Mouse (Mus musculus): ENCODE measurements around the gene Foxj3. TPM values are rescaled to one million over a fixed set of nuclear protein-coding genes. Genes with fewer than 3 reads are reported as not detected.

Gene Foxj3
- polyA plus RNA-seq, 1 experiment from 2014 or later: 30.7 TPM

GRCm38 (mm10) chr4:119637176-119637845 is 100.5 kb downstream of the Foxj3 start, which contains the start of gene Guca2a:
Gene Guca2a (plus strand): TSS chr4:119637704.
- ATAC-seq (ENCODE audit: low read depth): no peak
- H3K27me3 ChIP-seq (ENCODE audit: control insufficient read depth, insufficient read depth, low read length): no peaks in the 10 kb centered on the region
- H3K36me3 ChIP-seq (ENCODE audit: control insufficient read depth, insufficient read depth, low read length): no peaks in the 10 kb centered on the region
- H3K9ac ChIP-seq (replicated peaks; ENCODE audit: low read depth, low read length): no peak within 1 kb of the TSS
- peaks cover 3% of the 10 kb centered on the region; the same call in 1 of the 2 replicates for H3K4me1 ChIP-seq (ENCODE audit: control insufficient read depth, insufficient read depth, low read length)
- WGBS: 80% methylated on average over 4 of the region's 4 CpGs
- H3K27ac ChIP-seq (ENCODE audit: low read depth, low read length): no peak within 1 kb of the TSS
- no peak within 1 kb of the TSS for H3K4me2 ChIP-seq (ENCODE audit: low read depth, low read length)
- no peaks in the 10 kb centered on the region for H3K9me3 ChIP-seq (ENCODE audit: control insufficient read depth, low read length)
- H3K4me3 ChIP-seq (ENCODE audit: low read depth, low read length): no peak within 1 kb of the TSS

- Histone ChIP-seq H3K9ac (replicated peaks; ENCODE audit: low read depth, low read length) (no peak overlapping the region), H3K27ac (ENCODE audit: low read depth, low read length) (no peak overlapping the region), H3K36me3 (ENCODE audit: control insufficient read depth, insufficient read depth, low read length) (no peaks in the 10 kb centered on the region), H3K4me3 (ENCODE audit: low read depth, low read length) (no peak overlapping the region), H3K4me1 (ENCODE audit: control insufficient read depth, insufficient read depth, low read length) (peaks cover 3% of the 10 kb centered on the region; the same call in 1 of the 2 replicates), H3K4me2 (ENCODE audit: low read depth, low read length) (no peak overlapping the region), H3K27me3 (ENCODE audit: control insufficient read depth, insufficient read depth, low read length) (no peaks in the 10 kb centered on the region), H3K9me3 (ENCODE audit: control insufficient read depth, low read length) (no peaks in the 10 kb centered on the region)
- WGBS: 82% methylated on average over 6 of the region's 6 CpGs
- no peak for ATAC-seq (ENCODE audit: low read depth)
Observed at GRCm38 (mm10) chr4:119637946-119638345, 101.1 kb downstream of the Foxj3 start.

- 68% methylated on average over 11 of the region's 11 CpGs for WGBS
- H3K36me3 ChIP-seq (ENCODE audit: control insufficient read depth, insufficient read depth, low read length): no peaks in the 10 kb centered on the region
Observed at GRCm38 (mm10) chr4:119638656-119639055, 101.9 kb downstream of the Foxj3 start.

GRCm38 (mm10) chr4:119642666-119643065 is 105.9 kb downstream of the Foxj3 start:
- no peak overlapping the region for H3K4me2 ChIP-seq (ENCODE audit: low read depth, low read length)
- 89% methylated on average over 4 of the region's 4 CpGs for WGBS
- no peaks in the 10 kb centered on the region for H3K27me3 ChIP-seq (ENCODE audit: control insufficient read depth, insufficient read depth, low read length)
- no peak overlapping the region for H3K9ac ChIP-seq (replicated peaks; ENCODE audit: low read depth, low read length)
- no peaks in the 10 kb centered on the region for H3K36me3 ChIP-seq (ENCODE audit: control insufficient read depth, insufficient read depth, low read length)
- no peak for ATAC-seq (ENCODE audit: low read depth)
- no peaks in the 10 kb centered on the region for H3K9me3 ChIP-seq (ENCODE audit: control insufficient read depth, low read length)
- no peaks in the 10 kb centered on the region for H3K4me1 ChIP-seq (ENCODE audit: control insufficient read depth, insufficient read depth, low read length)
- H3K4me3 ChIP-seq (ENCODE audit: low read depth, low read length): no peak overlapping the region
- no peak overlapping the region for H3K27ac ChIP-seq (ENCODE audit: low read depth, low read length)

More at GRCm38 (mm10) chr4:119638656-119639055, 101.9 kb downstream of the Foxj3 start:
- Histone ChIP-seq H3K4me2 (ENCODE audit: low read depth, low read length) (no peak overlapping the region), H3K9ac (replicated peaks; ENCODE audit: low read depth, low read length) (no peak overlapping the region), H3K27me3 (ENCODE audit: control insufficient read depth, insufficient read depth, low read length) (no peaks in the 10 kb centered on the region), H3K27ac (ENCODE audit: low read depth, low read length) (no peak overlapping the region), H3K4me1 (ENCODE audit: control insufficient read depth, insufficient read depth, low read length) (no peaks in the 10 kb centered on the region; the same call in 1 of the 2 replicates), H3K4me3 (ENCODE audit: low read depth, low read length) (no peak overlapping the region), H3K9me3 (ENCODE audit: control insufficient read depth, low read length) (no peaks in the 10 kb centered on the region)
- no peak for ATAC-seq (ENCODE audit: low read depth)

DNA sequence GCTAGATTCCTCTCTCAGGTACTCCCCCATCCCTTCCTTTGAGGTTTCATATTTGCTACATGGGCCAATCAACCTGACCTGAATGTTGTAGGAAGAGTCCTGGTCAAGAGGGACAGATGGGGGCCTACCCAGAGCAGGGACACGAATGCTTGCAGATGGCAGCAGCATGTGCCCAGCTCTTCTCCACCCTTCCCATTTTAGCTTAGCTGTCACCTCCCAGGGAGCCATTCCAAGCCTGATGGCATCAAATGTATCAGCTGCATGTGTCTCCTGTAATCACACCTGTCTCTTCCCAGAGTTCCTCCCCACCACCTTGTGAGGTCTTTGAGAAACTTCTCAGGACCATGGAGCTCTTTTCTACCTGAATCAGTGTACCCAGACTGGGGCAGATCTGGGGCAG is 120.2 kb downstream of the Foxj3 start:
- H3K36me3 ChIP-seq (ENCODE audit: control insufficient read depth, insufficient read depth, low read length): no peaks in the 10 kb centered on the region
- H3K4me3 ChIP-seq (ENCODE audit: low read depth, low read length): no peak overlapping the region
- H3K27me3 ChIP-seq (ENCODE audit: control insufficient read depth, insufficient read depth, low read length): no peaks in the 10 kb centered on the region
- no peak overlapping the region for H3K27ac ChIP-seq (ENCODE audit: low read depth, low read length)
- H3K9ac ChIP-seq (replicated peaks; ENCODE audit: low read depth, low read length): no peak overlapping the region
- WGBS: 89% methylated on average over 1 of the region's 1 CpGs
- no peaks in the 10 kb centered on the region for H3K9me3 ChIP-seq (ENCODE audit: control insufficient read depth, low read length)
- no peak for ATAC-seq (ENCODE audit: low read depth)
- no peak overlapping the region for H3K4me2 ChIP-seq (ENCODE audit: low read depth, low read length)
- H3K4me1 ChIP-seq (ENCODE audit: control insufficient read depth, insufficient read depth, low read length): no peaks in the 10 kb centered on the region

DNA sequence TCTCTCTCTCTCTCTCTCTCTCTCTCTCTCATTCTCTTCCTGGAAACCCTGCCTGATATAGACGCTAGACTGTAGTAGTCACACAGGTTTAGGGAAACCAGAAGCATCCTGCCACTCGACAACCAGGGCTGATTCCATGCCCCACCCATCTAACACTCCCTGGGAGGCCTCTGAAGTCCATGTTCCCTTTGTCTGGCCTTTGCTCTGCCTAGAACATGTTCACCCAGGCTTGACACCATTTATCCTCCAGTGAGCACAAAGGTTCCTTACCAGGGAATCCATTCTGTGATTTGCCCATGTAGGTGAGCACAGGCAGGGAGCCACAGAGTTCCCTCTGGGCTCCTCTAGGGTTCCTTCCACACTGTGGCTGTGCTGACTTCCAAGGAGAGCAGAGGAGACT is 121.4 kb downstream of the Foxj3 start:
- no peak overlapping the region for H3K4me3 ChIP-seq (ENCODE audit: low read depth, low read length)
- no peaks in the 10 kb centered on the region for H3K4me1 ChIP-seq (ENCODE audit: control insufficient read depth, insufficient read depth, low read length)
- H3K9ac ChIP-seq (replicated peaks; ENCODE audit: low read depth, low read length): no peak overlapping the region
- no peaks in the 10 kb centered on the region for H3K27me3 ChIP-seq (ENCODE audit: control insufficient read depth, insufficient read depth, low read length)
- no peak for ATAC-seq (ENCODE audit: low read depth)
- H3K27ac ChIP-seq (ENCODE audit: low read depth, low read length): no peak overlapping the region
- H3K36me3 ChIP-seq (ENCODE audit: control insufficient read depth, insufficient read depth, low read length): no peaks in the 10 kb centered on the region
- H3K9me3 ChIP-seq (ENCODE audit: control insufficient read depth, low read length): no peaks in the 10 kb centered on the region
- H3K4me2 ChIP-seq (ENCODE audit: low read depth, low read length): no peak overlapping the region
- 60% methylated on average over 2 of the region's 2 CpGs for WGBS

DNA sequence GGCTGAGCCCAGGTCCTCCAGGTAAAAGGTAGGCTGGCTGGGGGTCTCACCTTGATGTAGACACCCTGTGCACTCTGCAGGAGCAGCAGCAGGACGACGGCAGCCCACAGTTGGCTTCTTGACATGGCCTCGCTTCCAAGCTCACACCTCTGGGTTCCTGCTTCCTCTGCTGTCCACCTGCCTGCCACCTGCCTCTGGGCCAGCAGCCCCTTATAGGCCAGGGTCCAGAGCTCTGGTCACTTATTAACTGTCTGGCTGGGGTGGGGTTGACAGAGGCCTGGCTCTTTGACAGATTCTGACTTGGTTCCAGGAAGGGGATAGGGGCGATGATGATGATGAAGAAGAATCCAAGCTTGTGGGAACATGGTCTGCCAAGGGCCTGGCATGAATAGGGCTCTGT is 121.9 kb downstream of the Foxj3 start, which contains the start of gene Guca2b:
Guca2b (minus strand) TSS at position 224 of the 400 bp plus-strand sequence.
- Histone ChIP-seq H3K4me1 (ENCODE audit: control insufficient read depth, insufficient read depth, low read length) (no peaks in the 10 kb centered on the region), H3K27ac (ENCODE audit: low read depth, low read length) (no peak within 1 kb of the TSS), H3K4me2 (ENCODE audit: low read depth, low read length) (no peak within 1 kb of the TSS), H3K36me3 (ENCODE audit: control insufficient read depth, insufficient read depth, low read length) (no peaks in the 10 kb centered on the region), H3K9ac (replicated peaks; ENCODE audit: low read depth, low read length) (no peak within 1 kb of the TSS), H3K4me3 (ENCODE audit: low read depth, low read length) (no peak within 1 kb of the TSS), H3K9me3 (ENCODE audit: control insufficient read depth, low read length) (no peaks in the 10 kb centered on the region), H3K27me3 (ENCODE audit: control insufficient read depth, insufficient read depth, low read length) (no peaks in the 10 kb centered on the region)
- WGBS: 81% methylated on average over 4 of the region's 4 CpGs
- ATAC-seq (ENCODE audit: low read depth): no peak

DNA sequence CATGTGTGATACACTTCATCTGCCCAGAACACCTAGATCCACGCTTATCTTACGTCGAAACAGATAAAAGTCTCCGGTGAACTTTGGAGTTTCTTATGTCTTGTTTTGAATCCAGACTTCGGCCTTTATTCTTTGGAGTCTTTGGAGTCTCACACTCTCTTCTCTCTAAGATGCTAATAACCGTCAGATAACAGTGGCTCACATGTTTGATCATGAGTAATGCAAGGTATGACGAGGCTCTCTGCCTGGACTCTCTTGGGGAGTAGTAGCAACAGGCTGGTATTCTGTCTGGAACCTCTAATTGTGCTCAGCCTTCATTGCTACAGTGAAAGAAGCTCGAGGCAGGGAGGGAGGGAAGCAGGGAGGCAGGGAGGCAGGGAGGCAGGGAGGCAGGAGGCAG is 123.2 kb downstream of the Foxj3 start:
- Histone ChIP-seq H3K9ac (replicated peaks; ENCODE audit: low read depth, low read length) (no peak overlapping the region), H3K9me3 (ENCODE audit: control insufficient read depth, low read length) (no peaks in the 10 kb centered on the region), H3K4me3 (ENCODE audit: low read depth, low read length) (no peak overlapping the region), H3K36me3 (ENCODE audit: control insufficient read depth, insufficient read depth, low read length) (no peaks in the 10 kb centered on the region), H3K27ac (ENCODE audit: low read depth, low read length) (no peak overlapping the region), H3K4me1 (ENCODE audit: control insufficient read depth, insufficient read depth, low read length) (no peaks in the 10 kb centered on the region), H3K4me2 (ENCODE audit: low read depth, low read length) (no peak overlapping the region), H3K27me3 (ENCODE audit: control insufficient read depth, insufficient read depth, low read length) (no peaks in the 10 kb centered on the region)
- WGBS: 82% methylated on average over 8 of the region's 8 CpGs
- no peak for ATAC-seq (ENCODE audit: low read depth)

DNA sequence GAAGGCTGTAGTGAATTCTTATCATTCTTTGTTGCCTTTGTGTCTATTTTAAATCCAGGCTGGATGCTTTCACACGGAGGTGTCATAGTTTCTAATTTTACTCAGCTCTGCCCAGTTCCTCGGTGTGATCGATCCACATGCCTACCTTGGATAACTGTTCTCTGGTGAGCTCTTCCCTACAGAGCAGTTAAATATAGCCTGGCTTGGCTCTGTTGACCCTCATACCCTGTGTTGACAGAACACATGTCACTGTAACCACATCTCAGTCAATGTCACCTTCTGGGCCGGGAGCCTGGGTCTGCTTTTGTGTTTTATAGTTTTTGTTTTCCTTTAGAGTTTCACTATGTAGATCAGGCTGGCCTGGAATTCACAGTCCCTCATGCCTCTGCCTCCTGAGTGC is 125.3 kb downstream of the Foxj3 start:
- H3K4me1 ChIP-seq (ENCODE audit: control insufficient read depth, insufficient read depth, low read length): 0 out of 2 replicates have a peak, but pooled peaks cover 4% of the 10 kb centered on the region
- no peak overlapping the region for H3K4me3 ChIP-seq (ENCODE audit: low read depth, low read length)
- H3K9me3 ChIP-seq (ENCODE audit: control insufficient read depth, low read length): no peaks in the 10 kb centered on the region
- no peak overlapping the region for H3K9ac ChIP-seq (replicated peaks; ENCODE audit: low read depth, low read length)
- H3K27me3 ChIP-seq (ENCODE audit: control insufficient read depth, insufficient read depth, low read length): no peaks in the 10 kb centered on the region
- H3K4me2 ChIP-seq (ENCODE audit: low read depth, low read length): no peak overlapping the region
- H3K27ac ChIP-seq (ENCODE audit: low read depth, low read length): no peak overlapping the region
- 79% methylated on average over 4 of the region's 4 CpGs for WGBS
- no peak for ATAC-seq (ENCODE audit: low read depth)
- no peaks in the 10 kb centered on the region for H3K36me3 ChIP-seq (ENCODE audit: control insufficient read depth, insufficient read depth, low read length)

All from neural tube, embryonic 14.5 days (tissue).